Mouse (Mus musculus): ENCODE data around the gene Rcor3.

DNA sequence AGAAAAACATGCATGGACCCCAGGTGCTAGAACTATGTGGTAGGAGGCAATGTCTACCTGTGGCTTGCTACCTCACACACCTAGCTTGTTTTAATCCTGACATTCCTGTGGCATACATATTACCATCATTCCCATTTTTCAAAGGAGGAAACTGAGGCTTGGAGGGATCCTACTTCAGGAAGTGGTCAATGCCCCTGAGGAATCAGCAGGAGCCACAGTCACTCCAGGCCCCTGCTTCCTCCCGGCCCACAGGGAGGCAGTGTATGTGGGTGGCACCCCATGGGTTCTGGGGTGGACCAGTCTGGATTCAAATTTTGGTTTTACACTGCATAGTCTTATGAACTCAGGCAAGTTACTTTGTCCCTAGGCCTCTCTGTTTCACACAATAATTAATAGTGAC is 58.7 kb downstream of the Rcor3 start:
- no peak for TF ChIP-seq ZNF384 (IDR thresholded peaks at IDR 0.05; ENCODE audit: low read depth, low read length)
- no peak for TF ChIP-seq HCFC1 (IDR thresholded peaks at IDR 0.05; ENCODE audit: borderline replicate concordance, insufficient read depth, low read length)
- TF ChIP-seq CHD2 (IDR thresholded peaks at IDR 0.05; ENCODE audit: low read depth, low read length), result no peak
- no peak for TF ChIP-seq MAFK (IDR thresholded peaks at IDR 0.05; ENCODE audit: insufficient read depth, low read depth, low read length)
- TF ChIP-seq ZC3H11A (IDR thresholded peaks at IDR 0.05; ENCODE audit: borderline replicate concordance, low read depth, low read length), result no peak
